Mouse (Mus musculus) ES-E14 (cell line): ENCODE results near the gene Majin.

Source experiments
- ZC3H11A ChIP-seq: IDR thresholded peaks from 2 replicates; pipeline ENCODE4 v1.6.1; 2012; ENCODE audit warnings: low read depth, mild to moderate bottlenecking, inconsistent platforms, low read length, borderline replicate concordance
- ZNF384 ChIP-seq: IDR thresholded peaks from 2 replicates; pipeline ENCODE4 v1.6.1; 2012; ENCODE audit warnings: low read depth, low read length, inconsistent platforms

DNA sequence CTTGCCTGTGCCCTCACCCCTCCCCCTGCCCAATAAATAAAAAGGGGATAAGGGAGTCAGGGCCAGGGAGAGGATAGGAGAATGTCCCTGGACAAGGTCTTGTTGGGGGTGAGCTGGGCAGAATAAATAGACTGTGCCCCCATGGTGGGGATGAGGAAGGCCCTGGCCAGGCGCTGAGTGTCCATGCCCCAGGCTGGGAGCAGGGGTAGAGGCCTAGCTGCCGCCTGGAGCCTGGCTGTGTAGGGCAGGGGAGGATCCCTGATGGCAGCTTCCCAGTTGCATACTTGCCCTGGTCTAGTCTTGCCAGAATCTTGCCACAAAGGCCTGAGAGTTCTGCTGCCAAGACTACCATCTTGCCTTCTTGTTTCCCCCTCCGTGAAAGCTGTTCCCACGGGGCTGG, 43.7 kb downstream of the Majin start:
- TF ChIP-seq ZC3H11A = no peak
- no peak for TF ChIP-seq ZNF384
